Mouse (Mus musculus): Measurements from ENCODE around the gene Ankfn1.

GRCm38 (mm10) chr11:89718491-89718982 is 58.9 kb downstream of the Ankfn1 start:
- TF ChIP-seq CTCF (IDR thresholded peaks at IDR 0.05; ENCODE audit: borderline replicate concordance, insufficient read depth, low read length), result no peak
- no peak for TF ChIP-seq POLR2A (IDR thresholded peaks at IDR 0.05; ENCODE audit: low read depth, low read length)
